Mouse (Mus musculus) myocyte (in vitro differentiated cells): ENCODE results near the gene Mmaa. TPM values are rescaled to one million over a fixed set of nuclear protein-coding genes. Genes with fewer than 3 reads are reported as not detected.

Experiments
- H3K27me3 ChIP-seq: one replicate; pipeline ENCODE4 v1.6.1; 2011; ENCODE audit not compliant: control insufficient read depth, insufficient read depth, insufficient read length
- H3K36me3 ChIP-seq: one replicate; pipeline ENCODE4 v1.6.1; 2011; ENCODE audit not compliant: control insufficient read depth, insufficient read depth
- H3K4me2 ChIP-seq: one replicate; pipeline ENCODE4 v1.6.1; 2011; ENCODE audit warnings: low read depth, control low read depth
- H3K4me3 ChIP-seq: one replicate; pipeline ENCODE4 v1.5.1; 2011; ENCODE audit warnings: mild to moderate bottlenecking, control low read depth, moderate library complexity
- H3K79me2 ChIP-seq: one replicate; pipeline ENCODE4 v1.6.1; 2011; ENCODE audit not compliant: control insufficient read depth, insufficient read depth
- H3ac ChIP-seq: one replicate; pipeline ENCODE4 v1.6.1; 2011; ENCODE audit not compliant: control insufficient read depth, insufficient read length
- CEBPB ChIP-seq: IDR thresholded peaks from 2 replicates; pipeline ENCODE4 v1.6.1; 2011; ENCODE audit warnings: mild to moderate bottlenecking, moderate library complexity; ENCODE audit not compliant: poor library complexity, insufficient read depth, severe bottlenecking
- E2F4 ChIP-seq: IDR thresholded peaks from one replicate; pipeline ENCODE4 v1.6.1; 2011; ENCODE audit warnings: mild to moderate bottlenecking, control low read depth, moderate library complexity; ENCODE audit not compliant: insufficient read depth
- MAX ChIP-seq: IDR thresholded peaks from one replicate; pipeline ENCODE4 v1.6.1; 2011; ENCODE audit warnings: low read depth, mild to moderate bottlenecking, control low read depth
- MYOD1 ChIP-seq, 3 experiments: IDR thresholded peaks; one replicate each; pipeline ENCODE4 v1.6.1; 2011; ENCODE audit warnings: control low read depth in 2 of 3, low read depth in 2 of 3, mild to moderate bottlenecking in 2 of 3, moderate library complexity in 1 of 3; ENCODE audit not compliant: insufficient read length in 2 of 3, control insufficient read depth in 1 of 3
- MYOG ChIP-seq, 3 experiments: IDR thresholded peaks; one replicate each; pipeline ENCODE4 v1.6.1; 2011; ENCODE audit warnings: control low read depth in 2 of 3, low read depth in 2 of 3, mild to moderate bottlenecking in 2 of 3; ENCODE audit not compliant: insufficient read length in 2 of 3, control insufficient read depth in 1 of 3, insufficient read depth in 1 of 3
- POLR2A ChIP-seq: IDR thresholded peaks from one replicate; pipeline ENCODE4 v1.6.1; 2011; ENCODE audit warnings: low read depth, mild to moderate bottlenecking, control low read depth, moderate library complexity; ENCODE audit not compliant: insufficient read length
- POLR2AphosphoS2 ChIP-seq: IDR thresholded peaks from one replicate; pipeline ENCODE4 v1.6.1; 2011; ENCODE audit warnings: low read depth, control low read depth; ENCODE audit not compliant: insufficient read length
- REST ChIP-seq: IDR thresholded peaks from one replicate; pipeline ENCODE4 v1.6.1; 2011; ENCODE audit warnings: mild to moderate bottlenecking, control low read depth, moderate library complexity; ENCODE audit not compliant: insufficient read depth, insufficient read length
- SRF ChIP-seq: IDR thresholded peaks from one replicate; pipeline ENCODE4 v1.6.1; 2011; ENCODE audit warnings: low read depth; ENCODE audit not compliant: control insufficient read depth, insufficient read length
- TCF12 ChIP-seq: IDR thresholded peaks from one replicate; pipeline ENCODE4 v1.6.1; 2011; ENCODE audit warnings: mild to moderate bottlenecking, control low read depth; ENCODE audit not compliant: poor library complexity, insufficient read depth, severe bottlenecking
- TCF3 ChIP-seq: IDR thresholded peaks from one replicate; pipeline ENCODE4 v1.6.1; 2011; ENCODE audit warnings: low read depth, control low read depth; ENCODE audit not compliant: insufficient read length
- USF1 ChIP-seq: IDR thresholded peaks from one replicate; pipeline ENCODE4 v1.6.1; 2011; ENCODE audit warnings: low read depth, mild to moderate bottlenecking, control low read depth, moderate library complexity
- polyA plus RNA-seq: library from polyadenylated mRNA; unstranded; fragments of >200 nt; fragmentation: generic; extraction: Trizol; gene quantifications from one replicate; pipeline ENCODE4 v1.2.1, GENCODE M21; 2012; ENCODE audit warnings: missing spikeins

The Mmaa gene
- polyA plus RNA-seq, 1 experiment: 5.9 TPM

DNA sequence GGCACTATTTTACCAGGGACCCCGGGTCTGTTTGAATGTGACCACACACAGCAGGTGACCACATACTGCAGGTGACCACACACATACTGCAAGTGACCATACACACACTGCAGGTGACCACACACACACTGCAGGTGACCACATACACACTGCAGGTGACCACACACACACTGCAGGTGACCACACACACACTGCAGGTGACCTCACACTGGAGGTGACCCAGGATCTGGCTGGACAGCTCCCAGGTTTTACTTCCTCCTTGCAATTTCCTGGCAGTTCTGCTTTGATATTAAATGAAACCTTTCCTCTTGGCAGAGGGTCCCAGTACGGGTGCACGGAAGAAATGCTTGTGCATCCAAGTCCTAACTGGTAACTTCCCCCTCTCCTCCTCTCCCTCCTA lies 29.3 kb upstream of the Mmaa start:
- no peaks in the 10 kb centered on the region for H3K79me2 ChIP-seq
- TF ChIP-seq USF1: no peak
- no peak for TF ChIP-seq TCF12
- no peak for TF ChIP-seq MAX
- TF ChIP-seq E2F4: no peak
- peaks cover 12% of the 10 kb centered on the region for H3K27me3 ChIP-seq
- no peak overlapping the region for H3K4me3 ChIP-seq
- H3K4me2 ChIP-seq: no peak overlapping the region
- no peaks in the 10 kb centered on the region for H3K36me3 ChIP-seq
- H3ac ChIP-seq: no peak overlapping the region

DNA sequence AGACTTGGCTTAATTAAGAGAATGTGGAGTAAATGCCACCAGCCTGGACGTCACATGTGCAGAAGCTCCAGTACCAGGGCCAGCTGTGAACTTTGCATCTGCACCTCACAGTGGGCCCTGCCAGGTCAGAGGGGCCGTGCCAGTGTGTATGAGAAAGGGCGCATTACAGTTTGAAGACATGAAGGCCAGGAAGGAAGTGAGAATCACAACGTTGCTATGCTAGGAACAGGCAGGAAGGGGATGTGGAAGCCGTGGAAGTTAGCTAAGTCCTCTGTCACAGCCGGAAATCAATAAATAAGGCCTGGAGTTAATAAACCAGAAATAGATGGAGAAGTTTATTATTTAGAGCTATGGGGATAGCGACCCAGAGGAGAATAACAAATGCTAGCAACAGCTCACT lies 28.4 kb upstream of the Mmaa start:
- H3K4me2 ChIP-seq: no peak overlapping the region
- H3K79me2 ChIP-seq: no peaks in the 10 kb centered on the region
- no peak for TF ChIP-seq SRF
- TF ChIP-seq TCF3: no peak
- no peak for TF ChIP-seq MYOD1 (IDR thresholded peaks at IDR 0.05; ENCODE audit: control insufficient read depth in 1 of 3, insufficient read length in 2 of 3, low read depth in 2 of 3)
- TF ChIP-seq POLR2AphosphoS2: no peak
- TF ChIP-seq POLR2A: no peak
- no peak for TF ChIP-seq REST
- no peak for TF ChIP-seq MAX
- TF ChIP-seq CEBPB: no peak
- no peak for TF ChIP-seq E2F4
- no peak for TF ChIP-seq TCF12
- TF ChIP-seq USF1: no peak
- H3K36me3 ChIP-seq: no peaks in the 10 kb centered on the region
- no peak overlapping the region for H3K4me3 ChIP-seq
- H3K27me3 ChIP-seq: peaks cover 12% of the 10 kb centered on the region
- H3ac ChIP-seq: no peak overlapping the region

DNA sequence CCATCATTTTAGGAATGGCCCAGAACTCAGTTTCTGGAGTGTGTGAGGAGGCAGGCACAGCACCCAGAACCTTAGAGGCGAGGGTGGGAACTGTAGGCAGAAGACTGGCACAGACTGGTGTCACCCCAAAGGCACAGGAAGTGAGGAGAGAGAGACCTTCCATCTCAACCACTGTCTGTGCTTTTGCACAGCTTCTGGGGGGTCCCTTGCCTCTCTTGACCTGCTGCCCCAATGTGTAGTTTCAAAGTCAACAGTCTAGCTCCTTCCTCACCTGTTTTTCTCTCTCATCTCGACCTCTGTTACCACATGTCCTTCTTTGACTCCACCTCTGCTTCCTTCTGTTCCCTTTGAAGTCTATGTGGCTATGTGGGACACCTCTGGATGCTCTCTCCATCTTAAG lies 16.1 kb upstream of the Mmaa start:
- Histone ChIP-seq H3K4me3 (no peak overlapping the region), H3K27me3 (no peaks in the 10 kb centered on the region), H3ac (no peak overlapping the region), H3K79me2 (no peaks in the 10 kb centered on the region), H3K36me3 (no peaks in the 10 kb centered on the region), H3K4me2 (no peak overlapping the region)
- no peak for TF ChIP-seq MAX
- no peak for TF ChIP-seq MYOG (IDR thresholded peaks at IDR 0.05; ENCODE audit: control insufficient read depth in 1 of 3, insufficient read depth in 1 of 3, insufficient read length in 2 of 3, low read depth in 2 of 3)
- no peak for TF ChIP-seq POLR2A
- no peak for TF ChIP-seq TCF3
- no peak for TF ChIP-seq CEBPB
- TF ChIP-seq USF1: no peak
- no peak for TF ChIP-seq POLR2AphosphoS2
- TF ChIP-seq SRF: no peak
- no peak for TF ChIP-seq TCF12
- TF ChIP-seq MYOD1 (IDR thresholded peaks at IDR 0.05; ENCODE audit: control insufficient read depth in 1 of 3, insufficient read length in 2 of 3, low read depth in 2 of 3): no peak
- no peak for TF ChIP-seq REST
- TF ChIP-seq E2F4: no peak

DNA sequence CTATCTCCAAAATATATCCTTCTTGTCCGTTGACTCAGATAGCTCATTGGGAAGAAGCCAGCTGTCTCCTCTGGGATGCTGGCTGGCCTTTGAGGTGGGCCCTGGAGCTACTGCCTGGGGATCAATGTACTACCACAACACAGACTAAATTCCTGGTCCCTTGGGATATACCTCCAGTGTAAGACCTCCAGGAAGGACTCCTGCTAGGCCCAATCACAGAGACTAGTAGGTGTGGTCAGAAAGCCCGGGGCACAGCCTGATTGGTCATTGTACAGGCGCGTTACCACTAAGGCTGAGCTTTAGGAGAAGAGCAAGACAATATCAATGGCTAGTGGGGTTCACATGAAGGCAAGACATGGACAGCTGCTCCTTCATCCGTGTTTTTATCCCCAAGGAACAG lies 11.2 kb upstream of the Mmaa start:
- Histone ChIP-seq H3K4me3 (no peak overlapping the region), H3ac (no peak overlapping the region), H3K4me2 (no peak overlapping the region), H3K79me2 (no peaks in the 10 kb centered on the region), H3K27me3 (no peaks in the 10 kb centered on the region), H3K36me3 (no peaks in the 10 kb centered on the region)
- TF ChIP-seq TCF12 (no peak), REST (no peak), USF1 (no peak), MAX (no peak), MYOG (IDR thresholded peaks at IDR 0.05; ENCODE audit: control insufficient read depth in 1 of 3, insufficient read depth in 1 of 3, insufficient read length in 2 of 3, low read depth in 2 of 3) (no peak), MYOD1 (IDR thresholded peaks at IDR 0.05; ENCODE audit: control insufficient read depth in 1 of 3, insufficient read length in 2 of 3, low read depth in 2 of 3) (no peak), CEBPB (no peak), POLR2AphosphoS2 (no peak), POLR2A (no peak), SRF (no peak), TCF3 (no peak), E2F4 (no peak)

DNA sequence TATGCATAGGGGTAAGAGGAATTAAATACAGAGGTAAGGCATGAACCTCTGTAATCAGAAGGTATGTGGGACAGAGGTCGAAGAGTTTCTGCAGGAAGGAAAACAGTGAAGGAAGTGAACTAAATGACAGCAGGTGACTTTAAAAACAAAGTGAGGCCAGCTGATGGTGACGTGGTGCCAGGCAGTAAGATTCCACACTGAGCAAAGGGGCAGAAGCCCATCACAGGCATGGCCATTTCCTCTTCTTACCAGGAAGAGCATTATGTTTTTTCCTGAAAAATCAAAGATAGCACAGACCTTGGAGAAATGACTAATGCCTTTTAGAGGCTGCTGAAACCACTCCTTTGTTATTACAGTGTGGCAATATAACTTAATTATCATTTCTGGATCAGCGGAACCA lies 6.8 kb upstream of the Mmaa start:
- no peak for TF ChIP-seq MYOG (IDR thresholded peaks at IDR 0.05; ENCODE audit: control insufficient read depth in 1 of 3, insufficient read depth in 1 of 3, insufficient read length in 2 of 3, low read depth in 2 of 3)
- no peak for TF ChIP-seq TCF3
- TF ChIP-seq USF1: no peak
- TF ChIP-seq MYOD1 (IDR thresholded peaks at IDR 0.05; ENCODE audit: control insufficient read depth in 1 of 3, insufficient read length in 2 of 3, low read depth in 2 of 3): no peak
- Histone ChIP-seq H3ac (no peak overlapping the region), H3K79me2 (no peaks in the 10 kb centered on the region), H3K4me3 (no peak overlapping the region), H3K27me3 (no peaks in the 10 kb centered on the region), H3K36me3 (no peaks in the 10 kb centered on the region), H3K4me2 (no peak overlapping the region)
